Mouse (Mus musculus) embryonic fibroblast, embryonic 13.5 days (primary cell): ENCODE measurements around the gene Hook2.

Experiments used
- CTCF ChIP-seq: IDR thresholded peaks from 2 replicates; pipeline ENCODE4 v1.5.1; 2011; ENCODE audit warnings: mild to moderate bottlenecking, control low read depth, low read length, moderate library complexity, borderline replicate concordance; ENCODE audit not compliant: insufficient read depth
- POLR2A ChIP-seq: IDR thresholded peaks from 2 replicates; pipeline ENCODE4 v1.6.1; 2011; ENCODE audit warnings: low read depth, mild to moderate bottlenecking, control low read depth, low read length, moderate library complexity

DNA sequence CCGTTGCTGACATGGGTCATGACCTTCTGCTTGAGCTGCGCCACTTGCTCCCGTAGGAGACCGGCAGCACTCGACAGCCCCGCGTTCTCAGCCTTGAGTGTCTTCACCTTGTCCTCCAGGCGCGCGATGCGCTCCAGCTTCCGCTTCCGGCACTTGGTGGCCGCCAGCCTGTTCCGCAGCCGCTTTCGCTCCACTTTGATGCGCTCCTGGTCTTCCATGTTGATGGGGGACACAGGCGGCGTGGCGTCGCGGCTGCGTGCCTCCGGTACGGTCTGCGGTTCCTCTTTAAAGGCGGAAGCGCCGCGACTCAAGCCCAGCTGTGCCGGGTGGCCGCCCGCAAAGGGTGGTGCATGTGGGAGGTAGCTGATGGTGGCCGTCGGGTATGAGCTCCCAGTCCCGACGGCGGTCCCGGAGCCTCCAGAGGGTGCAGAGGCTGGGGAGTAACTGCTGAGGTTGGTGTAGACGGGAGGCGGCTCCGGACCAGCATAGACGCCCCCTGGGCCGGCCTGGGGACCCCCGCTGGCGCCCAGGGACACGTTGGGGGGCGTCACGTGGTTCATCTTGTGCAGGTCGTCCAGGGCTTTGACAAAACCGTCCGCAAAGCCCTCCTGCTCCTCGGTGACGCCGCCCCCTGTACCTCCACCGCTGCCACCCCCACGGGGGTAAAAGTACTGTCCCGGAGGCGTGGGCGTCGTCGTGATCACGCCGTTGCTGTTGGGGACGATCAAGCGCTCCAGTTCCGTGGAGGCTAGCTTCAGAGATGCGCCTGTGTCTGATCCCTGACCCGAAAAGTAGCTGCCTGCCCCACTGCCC lies 12.8 kb upstream of the Hook2 start:
- TF ChIP-seq POLR2A, result peak; percentile 48
- TF ChIP-seq CTCF, result no peak
